In genomic region chr5:43105528-43105927, GRCm38 (mm10) we compare ENCODE assay signal across 27 mouse cellular contexts.
"Had no signal": no experiment of that assay in that cellular context is flagged by ENCODE, and none has a peak within 500 bp of the region (broad histone marks: within the 10 kb centered on the region; RNA-seq: fewer than 3 reads in every experiment).

No protein-coding gene starts in this region.

- ATAC-seq: forebrain, embryonic 13.5 days; forebrain, embryonic 14.5 days; forebrain, embryonic 15.5 days; forebrain, embryonic 16.5 days; forebrain, postnatal 0 days had no signal

- H3K9ac ChIP-seq: embryonic facial prominence, embryonic 12.5 days; embryonic facial prominence, embryonic 13.5 days; embryonic facial prominence, embryonic 15.5 days; forebrain, embryonic 12.5 days; forebrain, embryonic 13.5 days; forebrain, embryonic 15.5 days; forebrain, postnatal 0 days had no signal

- H3K4me3 ChIP-seq: embryonic facial prominence, embryonic 10.5 days; embryonic facial prominence, embryonic 12.5 days; embryonic facial prominence, embryonic 13.5 days; embryonic facial prominence, embryonic 15.5 days; erythroblast, embryonic 14.5 days; forebrain, embryonic 10.5 days; forebrain, embryonic 12.5 days; forebrain, embryonic 13.5 days; forebrain, embryonic 15.5 days; gastrocnemius, adult 2 months had no signal

- H3K36me3 ChIP-seq: embryonic facial prominence, embryonic 10.5 days; embryonic facial prominence, embryonic 12.5 days; embryonic facial prominence, embryonic 13.5 days; embryonic facial prominence, embryonic 15.5 days; forebrain, embryonic 10.5 days; forebrain, embryonic 12.5 days; forebrain, embryonic 15.5 days had no signal

- H3K4me1 ChIP-seq: embryonic facial prominence, embryonic 12.5 days; embryonic facial prominence, embryonic 13.5 days had no signal

- H3K27me3 ChIP-seq: embryonic facial prominence, embryonic 12.5 days; embryonic facial prominence, embryonic 13.5 days; embryonic facial prominence, embryonic 15.5 days; forebrain, embryonic 13.5 days; forebrain, embryonic 15.5 days had no signal

- DNase-seq: cerebellum, adult 8-10 months; cerebellum, adult 9-10 months; cerebellum, adult 9-11 months; cerebellum, postnatal 10 days; cerebellum, postnatal 14 days; cerebellum, postnatal 25 days; cerebellum, postnatal 36 days; embryo, embryonic 11 days; forebrain, postnatal 0 days; gastrocnemius, adult 2 months; gastrocnemius, postnatal 10 days; gastrocnemius, postnatal 14 days; gastrocnemius, postnatal 25 days; gastrocnemius, postnatal 36 days; heart, adult 11 months; heart, adult 18-20 months had no signal

- H3K27ac ChIP-seq: embryonic facial prominence, embryonic 10.5 days; embryonic facial prominence, embryonic 12.5 days; embryonic facial prominence, embryonic 13.5 days; embryonic facial prominence, embryonic 15.5 days; forebrain, embryonic 10.5 days; forebrain, embryonic 12.5 days; forebrain, embryonic 13.5 days; forebrain, embryonic 15.5 days; gastrocnemius, adult 2 months had no signal

- H3K4me2 ChIP-seq: embryonic facial prominence, embryonic 12.5 days; embryonic facial prominence, embryonic 13.5 days; embryonic facial prominence, embryonic 15.5 days; forebrain, embryonic 12.5 days; forebrain, embryonic 13.5 days; forebrain, embryonic 15.5 days had no signal

- H3K9me3 ChIP-seq: embryonic facial prominence, embryonic 10.5 days; embryonic facial prominence, embryonic 12.5 days; embryonic facial prominence, embryonic 13.5 days; embryonic facial prominence, embryonic 15.5 days; forebrain, embryonic 10.5 days; forebrain, embryonic 12.5 days; forebrain, embryonic 13.5 days; forebrain, embryonic 15.5 days had no signal
